Mouse (Mus musculus) embryonic facial prominence, embryonic 13.5 days (tissue): ENCODE measurements around the gene Hoxa6. TPM values are rescaled to one million over a fixed set of nuclear protein-coding genes. Genes with fewer than 3 reads are reported as not detected.

Experiments used
- ATAC-seq: fragments of 200-750 bp; cut with Nextera tagmentation; 2 replicates; pipeline ENCODE4 v1.8.0; 2017; ENCODE audit warnings: low read depth; ENCODE audit not compliant: insufficient number of reproducible peaks, insufficient read depth, low FRiP score, low TSS enrichment
- H3K27ac ChIP-seq: fragments of 300-500 bp; sonication (generic); 2 replicates; pipeline ENCODE4 v1.5.1; 2015; ENCODE audit warnings: moderate library complexity, mild to moderate bottlenecking, inconsistent platforms
- H3K27me3 ChIP-seq: fragments of 300-500 bp; sonication (generic); 2 replicates; pipeline ENCODE4 v1.6.1; 2015; ENCODE audit warnings: mild to moderate bottlenecking, inconsistent platforms
- H3K36me3 ChIP-seq: fragments of 300-500 bp; sonication (generic); 2 replicates; pipeline ENCODE4 v1.6.1; 2015; ENCODE audit warnings: mild to moderate bottlenecking, inconsistent platforms
- H3K4me1 ChIP-seq: fragments of 300-500 bp; sonication (generic); 2 replicates; pipeline ENCODE4 v1.6.1; 2015; ENCODE audit warnings: inconsistent platforms
- H3K4me2 ChIP-seq: fragments of 300-500 bp; sonication (generic); 2 replicates; pipeline ENCODE4 v1.6.1; 2015; ENCODE audit warnings: moderate library complexity, mild to moderate bottlenecking, inconsistent platforms
- H3K4me3 ChIP-seq: fragments of 300-500 bp; sonication (generic); 2 replicates; pipeline ENCODE4 v1.5.1; 2015; ENCODE audit warnings: mild to moderate bottlenecking, inconsistent platforms
- H3K9ac ChIP-seq: fragments of 300-500 bp; sonication (generic); 2 replicates; pipeline ENCODE4 v1.6.1; 2015; ENCODE audit warnings: mild to moderate bottlenecking, inconsistent platforms
- H3K9me3 ChIP-seq: fragments of 300-500 bp; sonication (generic); 2 replicates; pipeline ENCODE4 v1.6.1; 2016; ENCODE audit warnings: inconsistent platforms
- WGBS: fragments of 180-500 bp; shearing (Covaris S2); methylation state at CpG from one replicate; pipeline ENCODE4 v1.1.7; 2015; ENCODE audit warnings: mixed read lengths; 5-methylcytosine and 5-hydroxymethylcytosine counted together
- polyA plus RNA-seq: library from polyadenylated mRNA; unstranded; fragments of >200 nt; fragmentation: Nextera tagmentation; extraction: Ambion mirVana; gene quantifications from 2 replicates; pipeline ENCODE4 v1.2.1, GENCODE M21; 2015

Hoxa6 gene
- polyA plus RNA-seq, 1 experiment from 2014 or later: 0.81 TPM

GRCm38 (mm10) chr6:52167736-52168161 lies 40.8 kb downstream of the Hoxa6 start:
- no peaks in the 10 kb centered on the region for H3K36me3 ChIP-seq
- H3K4me2 ChIP-seq: no peak overlapping the region
- peaks cover 11% of the 10 kb centered on the region for H3K4me1 ChIP-seq
- H3K27ac ChIP-seq: no peak overlapping the region
- H3K27me3 ChIP-seq: peaks cover 99% of the 10 kb centered on the region
- no peak for ATAC-seq
- 3% methylated on average over 14 of the region's 14 CpGs for WGBS
- no peak overlapping the region for H3K9ac ChIP-seq
- H3K4me3 ChIP-seq: no peak overlapping the region
- no peaks in the 10 kb centered on the region for H3K9me3 ChIP-seq

GRCm38 (mm10) chr6:52167176-52167575 lies 41.3 kb downstream of the Hoxa6 start:
- Histone ChIP-seq H3K9me3 (no peaks in the 10 kb centered on the region), H3K27ac (no peak overlapping the region), H3K4me1 (peaks cover 5% of the 10 kb centered on the region; the same call in 1 of the 2 replicates), H3K4me3 (no peak overlapping the region), H3K4me2 (no peak overlapping the region), H3K27me3 (peaks cover 98% of the 10 kb centered on the region), H3K9ac (no peak overlapping the region), H3K36me3 (no peaks in the 10 kb centered on the region)
- no peak for ATAC-seq
- WGBS: 4% methylated on average over 1 of the region's 1 CpGs

- H3K4me2 ChIP-seq: no peak overlapping the region
- peaks cover 98% of the 10 kb centered on the region for H3K27me3 ChIP-seq
- no peaks in the 10 kb centered on the region for H3K36me3 ChIP-seq
- H3K4me3 ChIP-seq: no peak overlapping the region
- no peak for ATAC-seq
- H3K9ac ChIP-seq: no peak overlapping the region
- H3K9me3 ChIP-seq: no peaks in the 10 kb centered on the region
- 3% methylated on average over 4 of the region's 4 CpGs for WGBS
- H3K4me1 ChIP-seq: peaks cover 5% of the 10 kb centered on the region; the same call in 1 of the 2 replicates
- no peak overlapping the region for H3K27ac ChIP-seq
Measured at GRCm38 (mm10) chr6:52166431-52167077, 42.0 kb downstream of the Hoxa6 start.

- Histone ChIP-seq H3K27ac (no peak overlapping the region), H3K4me1 (peaks cover 5% of the 10 kb centered on the region; the same call in 1 of the 2 replicates), H3K27me3 (peaks cover 97% of the 10 kb centered on the region), H3K9me3 (no peaks in the 10 kb centered on the region), H3K4me3 (no peak overlapping the region), H3K9ac (no peak overlapping the region), H3K4me2 (no peak overlapping the region), H3K36me3 (no peaks in the 10 kb centered on the region)
- no peak for ATAC-seq
- WGBS: under 1% methylated on average over 28 of the region's 28 CpGs
Measured at GRCm38 (mm10) chr6:52165441-52166370, 42.8 kb downstream of the Hoxa6 start.

- under 1% methylated on average over 25 of the region's 25 CpGs for WGBS
- no peaks in the 10 kb centered on the region for H3K9me3 ChIP-seq
- no peak for ATAC-seq
- no peak within 1 kb of the TSS for H3K4me3 ChIP-seq
- H3K36me3 ChIP-seq: no peaks in the 10 kb centered on the region
- no peak within 1 kb of the TSS for H3K27ac ChIP-seq
- H3K4me1 ChIP-seq: 0 out of 2 replicates have a peak, but pooled peaks cover 2% of the 10 kb centered on the region
- H3K27me3 ChIP-seq: peaks cover 97% of the 10 kb centered on the region
- H3K4me2 ChIP-seq: no peak within 1 kb of the TSS
- H3K9ac ChIP-seq: no peak within 1 kb of the TSS
Measured at GRCm38 (mm10) chr6:52164626-52165440, 43.7 kb downstream of the Hoxa6 start, which contains the start of gene Hoxa2. TSS of gene Hoxa2 (minus strand) at chr6:52164831.

GRCm38 (mm10) chr6:52164051-52164625 lies 44.4 kb downstream of the Hoxa6 start:
- under 1% methylated on average over 39 of the region's 39 CpGs for WGBS
- no peak for ATAC-seq
- H3K9me3 ChIP-seq: no peaks in the 10 kb centered on the region
- H3K36me3 ChIP-seq: no peaks in the 10 kb centered on the region
- H3K27ac ChIP-seq: no peak overlapping the region
- peaks cover 4% of the 10 kb centered on the region for H3K4me1 ChIP-seq
- H3K4me3 ChIP-seq: no peak overlapping the region
- no peak overlapping the region for H3K9ac ChIP-seq
- H3K27me3 ChIP-seq: peaks cover 98% of the 10 kb centered on the region
- H3K4me2 ChIP-seq: no peak overlapping the region

GRCm38 (mm10) chr6:52163366-52164031 lies 45.0 kb downstream of the Hoxa6 start:
- WGBS: 1% methylated on average over 17 of the region's 17 CpGs
- ATAC-seq: no peak
- Histone ChIP-seq H3K9me3 (no peaks in the 10 kb centered on the region), H3K4me1 (peaks cover 8% of the 10 kb centered on the region), H3K4me2 (peak overlapping the region; percentile 5; the same call in 1 of the 2 replicates), H3K4me3 (peak overlapping the region; percentile 10; the same call in 1 of the 2 replicates), H3K9ac (no peak overlapping the region), H3K27ac (no peak overlapping the region), H3K27me3 (peaks cover 98% of the 10 kb centered on the region), H3K36me3 (no peaks in the 10 kb centered on the region)

- H3K4me3 ChIP-seq: peak overlapping the region; percentile 10; the same call in 1 of the 2 replicates
- 3% methylated on average over 14 of the region's 14 CpGs for WGBS
- H3K36me3 ChIP-seq: no peaks in the 10 kb centered on the region
- H3K4me2 ChIP-seq: peak overlapping the region; percentile 5; the same call in 1 of the 2 replicates
- H3K9me3 ChIP-seq: no peaks in the 10 kb centered on the region
- no peak overlapping the region for H3K9ac ChIP-seq
- peaks cover 98% of the 10 kb centered on the region for H3K27me3 ChIP-seq
- no peak overlapping the region for H3K27ac ChIP-seq
- no peak for ATAC-seq
- H3K4me1 ChIP-seq: peaks cover 15% of the 10 kb centered on the region
Measured at GRCm38 (mm10) chr6:52162611-52163365, 45.7 kb downstream of the Hoxa6 start.

GRCm38 (mm10) chr6:52162093-52162380 lies 46.5 kb downstream of the Hoxa6 start:
- no peak for ATAC-seq

More at GRCm38 (mm10) chr6:52162093-52162380, 46.5 kb downstream of the Hoxa6 start:
- peaks cover 15% of the 10 kb centered on the region for H3K4me1 ChIP-seq
- no peak overlapping the region for H3K27ac ChIP-seq
- no peaks in the 10 kb centered on the region for H3K36me3 ChIP-seq
- H3K9me3 ChIP-seq: no peaks in the 10 kb centered on the region
- H3K9ac ChIP-seq: no peak overlapping the region
- WGBS: 7% methylated on average over 1 of the region's 1 CpGs
- H3K4me2 ChIP-seq: no peak overlapping the region
- no peak overlapping the region for H3K4me3 ChIP-seq
- H3K27me3 ChIP-seq: peaks cover 98% of the 10 kb centered on the region
